Mouse (Mus musculus) erythroblast, adult 5-6 weeks (primary cell): Measurements from ENCODE around the gene 1600002K03Rik. TPM values are rescaled to one million over a fixed set of nuclear protein-coding genes. Genes with fewer than 3 reads are reported as not detected.

Experiments used
- ATAC-seq: replicated peaks from 2 replicates; pipeline ENCODE4 v1.8.0; 2016; ENCODE audit warnings: moderate number of reproducible peaks, mild to moderate bottlenecking, moderate TSS enrichment, inconsistent platforms; ENCODE audit not compliant: poor library complexity, low FRiP score, severe bottlenecking
- total RNA-seq, 2 experiments: library from RNA; stranded (forward) in 1 of 2; stranded (reverse) in 1 of 2; fragments of 150-400 nt in 1 of 2; fragments of 200-764, 138-1000 nt in 1 of 2; gene quantifications; 2 replicates each; pipeline versions ENCODE4 v1.2.3 to v1.2.4; 2015 to 2017; ENCODE audit warnings: low replicate concordance in 2 of 2

The 1600002K03Rik gene
- total RNA-seq, 2 experiments from 2014 or later, result not detected

- no peak for ATAC-seq
These were observed 32.6 kb upstream of the 1600002K03Rik start for GRCm38 (mm10) chr10:80139975-80140665.

DNA sequence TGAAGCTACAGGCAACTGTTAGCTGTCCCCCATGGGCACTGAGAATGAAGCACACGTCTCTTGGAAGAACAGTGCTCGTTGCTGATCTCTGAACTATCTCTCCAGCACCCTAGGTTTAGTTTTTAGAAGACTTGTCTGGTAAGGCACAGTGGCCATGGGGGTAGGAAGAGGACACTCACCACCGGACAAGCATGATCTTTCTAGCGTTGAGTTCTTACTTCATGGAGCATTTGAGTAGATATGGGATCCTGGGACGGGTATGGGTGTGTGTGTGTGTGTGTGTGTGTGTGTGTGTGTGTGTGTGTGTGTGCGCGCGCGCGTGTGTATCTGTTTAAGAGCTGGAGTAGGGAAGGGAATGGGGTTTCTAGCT is 32.1 kb upstream of the 1600002K03Rik start, which contains the start of gene Cbarp:
TSS of gene Cbarp (minus strand) at position 170 of the 370 bp plus-strand sequence.
- no peak for ATAC-seq

DNA sequence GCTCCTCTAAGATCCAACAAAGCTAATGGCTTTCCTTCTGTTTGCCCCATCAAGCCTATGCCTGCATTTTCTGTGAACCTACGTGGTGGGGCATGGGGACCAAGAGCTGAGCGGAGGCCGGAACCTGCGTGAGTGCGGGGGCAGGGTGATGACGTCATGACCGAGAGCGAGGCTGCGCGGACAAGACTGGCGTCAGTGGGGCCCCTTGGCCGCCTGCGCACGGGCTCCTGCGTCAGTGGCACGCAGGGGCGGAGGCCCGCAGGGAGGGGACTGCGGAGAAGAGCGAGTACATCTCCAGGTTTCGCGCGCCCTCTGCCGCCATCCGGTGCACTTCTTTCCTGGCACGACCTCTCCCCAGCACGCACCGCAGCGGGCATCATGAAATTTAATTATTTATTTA is 31.5 kb upstream of the 1600002K03Rik start:
- peak; percentile 71 for ATAC-seq

DNA sequence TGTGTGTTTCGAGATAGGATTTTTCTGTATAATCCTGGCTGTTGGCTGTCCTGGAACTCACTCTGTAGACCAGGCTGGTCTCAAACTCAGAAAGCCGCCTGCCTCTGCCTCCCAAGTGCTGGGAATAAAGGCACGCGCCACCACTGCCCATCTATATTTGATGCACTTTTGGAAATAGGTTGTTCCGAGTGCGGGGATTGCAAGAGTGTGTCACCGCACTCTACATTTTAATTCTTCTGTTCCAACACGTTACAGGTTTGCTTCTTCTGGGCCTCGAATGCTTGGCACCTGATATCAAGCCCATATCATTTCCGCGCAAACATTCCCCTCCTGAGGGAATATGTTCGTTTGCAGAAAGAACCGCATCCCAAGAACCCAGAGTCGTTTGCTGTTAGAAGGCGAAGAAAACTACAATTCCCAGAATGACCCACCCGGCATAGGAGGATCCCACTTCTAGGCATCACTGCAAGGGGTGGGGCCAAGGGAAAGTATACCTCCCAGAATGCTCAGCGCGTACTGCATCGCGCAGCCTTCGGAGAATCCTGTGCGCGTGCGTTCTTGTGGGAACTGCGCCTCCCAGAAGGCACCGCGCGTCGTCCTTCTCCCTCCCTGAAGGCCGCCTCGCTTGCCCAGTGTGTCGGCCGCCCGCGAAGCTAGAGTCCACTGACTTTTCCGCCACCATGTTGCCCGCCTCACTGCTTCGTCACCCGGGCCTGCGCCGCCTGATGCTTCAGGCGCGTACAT is 30.8 kb upstream of the 1600002K03Rik start:
- ATAC-seq, result peak; percentile 72

DNA sequence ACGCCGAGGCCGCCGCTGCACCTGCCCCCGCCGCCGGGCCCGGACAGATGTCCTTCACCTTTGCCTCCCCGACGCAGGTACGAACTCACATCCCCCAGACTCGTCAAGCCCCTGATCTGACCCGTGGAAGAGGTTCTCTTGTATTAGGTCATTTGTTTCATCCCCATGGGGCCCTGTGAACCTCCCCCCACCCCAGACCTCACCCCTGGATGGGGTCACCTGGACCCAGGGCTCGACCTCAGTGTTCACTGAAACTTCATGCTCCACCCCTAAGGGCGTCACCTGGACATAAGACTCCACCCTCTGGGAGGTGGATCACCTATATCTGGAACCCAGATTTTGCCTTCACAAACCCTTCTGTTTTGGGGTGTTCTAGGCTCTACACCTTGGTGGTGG is 30.2 kb upstream of the 1600002K03Rik start:
- peak; percentile 26 for ATAC-seq

- no peak for ATAC-seq
These were observed 29.1 kb upstream of the 1600002K03Rik start for GRCm38 (mm10) chr10:80143664-80144063.

GRCm38 (mm10) chr10:80144159-80144558 is 28.6 kb upstream of the 1600002K03Rik start:
- ATAC-seq, result no peak

- no peak for ATAC-seq
These were observed 27.6 kb upstream of the 1600002K03Rik start for GRCm38 (mm10) chr10:80144864-80145838.

- 0 out of 2 replicates have a peak, but pooled peaks have one; percentile 3 for ATAC-seq
These were observed 26.8 kb upstream of the 1600002K03Rik start for GRCm38 (mm10) chr10:80145896-80146295.

DNA sequence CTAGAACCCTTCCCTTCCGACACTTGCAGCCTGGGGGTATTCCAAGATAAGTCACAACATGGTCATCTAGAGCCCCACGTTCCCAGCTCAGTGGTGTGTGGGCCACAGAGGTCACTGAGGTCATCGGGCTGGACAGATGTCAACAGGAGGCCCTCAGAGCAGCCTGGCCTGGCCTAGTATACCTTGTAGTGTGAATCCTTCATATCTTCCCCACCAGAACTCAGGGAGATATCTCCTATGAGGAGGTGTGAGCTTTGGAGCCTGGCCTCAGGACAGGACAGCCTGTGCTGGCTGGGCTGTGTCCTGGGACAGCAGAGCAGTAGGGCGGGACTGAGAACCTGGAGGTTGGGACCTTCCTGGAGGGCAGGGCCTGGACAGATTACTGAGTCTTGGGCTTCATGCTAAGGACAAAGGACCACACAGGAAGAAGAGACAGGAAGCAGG is 26.2 kb upstream of the 1600002K03Rik start:
- no peak for ATAC-seq

DNA sequence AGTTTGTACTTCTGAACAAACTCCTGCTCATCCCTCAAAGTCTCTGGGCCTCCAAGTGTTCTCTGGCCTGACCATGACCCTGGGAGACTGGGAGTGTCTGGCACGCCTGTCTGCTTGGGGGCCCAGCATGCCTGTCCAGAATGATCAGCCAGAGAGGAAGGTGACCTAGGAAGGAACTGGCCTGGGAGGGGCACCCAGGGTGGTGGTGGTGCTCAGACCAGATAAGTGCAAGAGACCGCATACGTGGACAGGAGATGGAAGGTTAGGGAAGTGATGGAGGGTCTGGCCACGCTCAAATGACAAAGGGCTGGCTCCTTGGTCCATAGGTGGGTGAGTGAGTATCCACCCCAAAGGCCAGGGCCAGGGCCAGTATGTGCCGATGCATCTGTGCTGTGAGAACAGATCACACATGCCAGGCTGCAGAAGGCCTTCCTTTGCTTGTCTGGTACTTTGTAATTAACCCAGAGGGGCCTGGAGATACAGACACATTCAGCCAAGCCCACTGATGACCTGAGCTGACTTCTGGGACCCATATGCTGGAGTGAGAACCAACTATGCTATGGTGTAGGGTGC is 25.5 kb upstream of the 1600002K03Rik start:
- ATAC-seq, result no peak

- ATAC-seq, result 0 out of 2 replicates have a peak, but pooled peaks have one; percentile 5
These were observed 24.8 kb upstream of the 1600002K03Rik start, which contains the start of gene Midn for GRCm38 (mm10) chr10:80147719-80148601. Midn (plus strand) TSS chr10:80148272.

- ATAC-seq, result peak; percentile 45
These were observed 24.0 kb upstream of the 1600002K03Rik start for GRCm38 (mm10) chr10:80148610-80149290.

DNA sequence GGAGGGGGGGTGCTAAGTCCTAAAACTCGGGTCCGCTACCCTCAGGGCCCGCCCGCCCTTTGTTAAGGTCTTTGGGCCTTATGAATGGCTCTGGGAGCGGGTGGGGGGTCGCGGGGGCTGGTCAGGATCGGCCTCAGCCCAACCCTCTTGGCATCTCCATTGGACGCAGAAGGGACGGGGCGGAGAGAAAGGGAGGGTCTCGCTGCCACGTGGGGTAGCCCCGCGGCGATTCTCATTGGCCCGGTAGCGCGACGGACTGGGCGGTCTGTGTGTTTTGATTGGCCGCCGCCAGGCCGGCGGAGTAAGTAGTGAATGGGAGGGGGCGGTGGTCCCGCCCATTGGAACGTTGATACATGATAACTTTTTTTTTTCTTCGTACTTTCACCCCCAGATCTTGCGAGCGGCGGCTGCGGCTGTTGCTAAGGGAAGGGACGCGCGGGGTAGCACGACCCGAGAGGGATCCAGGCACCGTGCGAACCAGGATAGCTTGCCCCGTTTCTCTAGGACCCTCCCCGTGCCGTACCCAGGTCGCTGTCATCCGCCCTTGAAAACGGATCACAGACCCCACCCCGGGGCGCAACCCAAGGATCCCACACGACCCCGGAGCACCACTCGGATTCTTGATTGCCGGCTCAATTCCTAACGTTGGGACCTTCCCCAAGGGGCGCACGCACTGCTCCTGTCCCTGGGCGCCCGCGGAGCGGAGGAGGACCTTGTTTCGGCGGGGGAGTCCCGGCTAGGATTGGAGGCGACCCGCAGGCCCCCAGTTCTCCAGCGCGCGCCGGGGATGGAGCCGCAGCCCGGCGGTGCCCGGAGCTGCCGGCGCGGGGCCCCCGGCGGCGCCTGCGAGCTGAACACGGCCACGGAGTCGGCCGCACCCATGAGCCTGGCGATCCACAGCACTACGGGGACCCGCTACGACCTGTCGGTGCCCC is 23.2 kb upstream of the 1600002K03Rik start:
- peak; percentile 59 for ATAC-seq

GRCm38 (mm10) chr10:80150226-80151210 is 22.2 kb upstream of the 1600002K03Rik start:
- no peak for ATAC-seq
